In genomic region chrX:101733828-101734319, GRCm38 (mm10) we compare ENCODE assay signal across 10 mouse cellular contexts. TPM values are rescaled to one million over a fixed set of nuclear protein-coding genes. Genes with fewer than 3 reads are reported as not detected.
DNase-seq lines count a peak whose midpoint lies in the region; ATAC-seq lines count a peak whose summit lies in the region.
"Had no signal": no experiment of that assay in that cellular context is flagged by ENCODE, and none has a peak within 500 bp of the region (broad histone marks: within the 10 kb centered on the region; RNA-seq: fewer than 3 reads in every experiment).

TSS of gene Cxcr3 (minus strand) at chrX:101734269.

- no peak for ATAC-seq in cerebellum, adult (ENCODE audit: insufficient number of reproducible peaks, low FRiP score, low TSS enrichment)

- peaks cover 85% of the 10 kb centered on the region for H3K27me3 ChIP-seq in megakaryocyte, embryonic 14.5 days (replicated peaks)
- H3K27me3 ChIP-seq: lung, embryonic 15.5 days had no signal

- H3K4me1 ChIP-seq in megakaryocyte, embryonic 14.5 days = peaks cover 42% of the 10 kb centered on the region

- DNase-seq in cerebellum, adult 18-20 months = peak; percentile 8 to 20
- DNase-seq in B cell, adult 2 months = peak; percentile 31 to 35
- peak; percentile 5 for DNase-seq in cerebellum, adult 8-10 months
- peak; percentile 70 for DNase-seq in induced T-regulatory cell, adult 2 months (ENCODE audit: low read depth)
- no peak for DNase-seq in left cerebral cortex, postnatal 25 days (ENCODE audit: low spot score in 2 of 2)
- DNase-seq in frontal cortex, postnatal 25 days (ENCODE audit: low spot score in 2 of 2) = no peak

- peak within 1 kb of the TSS; percentile 64 for H3K4me3 ChIP-seq in megakaryocyte, embryonic 14.5 days (replicated peaks)
- H3K4me3 ChIP-seq: erythroblast, embryonic 14.5 days; lung, embryonic 15.5 days had no signal

- no peaks in the 10 kb centered on the region for H3K9me3 ChIP-seq in megakaryocyte, embryonic 14.5 days
- H3K9me3 ChIP-seq: lung, embryonic 15.5 days had no signal

- H3K36me3 ChIP-seq in megakaryocyte, embryonic 14.5 days (replicated peaks; ENCODE audit: low read length) = no peaks in the 10 kb centered on the region
- H3K36me3 ChIP-seq: lung, embryonic 15.5 days had no signal

- intact Hi-C loops in left cerebral cortex, postnatal 25 days (cut with DNase I) = no loop called here

RNA-seq across cellular contexts. Expression of gene Cxcr3, which starts in this region (rescaled TPM):
- polyA plus RNA-seq in megakaryocyte, embryonic 14.5 days (2012; ENCODE audit: insufficient read depth, low replicate concordance) = 0.37 TPM in 1 of 2 replicates, not detected in the other
- not detected for total RNA-seq in left cerebral cortex, postnatal 25 days (2021)
- polyA plus RNA-seq: erythroblast, embryonic 14.5 days had no signal

Comparison
In these comparisons a context has a peak if more than half of its experiments do, and no peak if none do; other contexts are left out.
1. DNase-seq: peak in cerebellum, adult 18-20 months (2 of 2), B cell, adult 2 months (2 of 2), cerebellum, adult 8-10 months (single experiment) and induced T-regulatory cell, adult 2 months (single experiment); none in left cerebral cortex, postnatal 25 days (0 of 2) and frontal cortex, postnatal 25 days (0 of 2).